Mouse (Mus musculus) embryonic facial prominence, embryonic 10.5 days (tissue): ENCODE results near the gene Cdkal1. TPM values are rescaled to one million over a fixed set of nuclear protein-coding genes. Genes with fewer than 3 reads are reported as not detected.

Source experiments
- DNase-seq: peaks from one replicate; pipeline ENCODE4 v3.0.0-alpha.2; 2017; ENCODE audit warnings: low spot score
- H3K27ac ChIP-seq: fragments of 300-500 bp; sonication (generic); replicated peaks from 2 replicates; pipeline ENCODE4 v1.5.1; 2016; ENCODE audit warnings: mild to moderate bottlenecking
- H3K27me3 ChIP-seq: fragments of 300-500 bp; sonication (generic); replicated peaks from 2 replicates; pipeline ENCODE4 v1.6.1; 2016; ENCODE audit warnings: low read depth, mild to moderate bottlenecking; ENCODE audit not compliant: poor library complexity, severe bottlenecking
- H3K36me3 ChIP-seq: fragments of 300-500 bp; sonication (generic); replicated peaks from 2 replicates; pipeline ENCODE4 v1.6.1; 2016; ENCODE audit warnings: mild to moderate bottlenecking, moderate library complexity
- H3K4me1 ChIP-seq: fragments of 300-500 bp; sonication (generic); 2 replicates; pipeline ENCODE4 v1.6.1; 2016
- H3K4me3 ChIP-seq: fragments of 300-500 bp; sonication (generic); 2 replicates; pipeline ENCODE4 v1.5.1; 2016; ENCODE audit warnings: mild to moderate bottlenecking, moderate library complexity
- H3K9me3 ChIP-seq: fragments of 300-500 bp; sonication (generic); 2 replicates; pipeline ENCODE4 v1.6.1; 2016; ENCODE audit warnings: mild to moderate bottlenecking
- WGBS: fragments of 180-500 bp; shearing (Covaris S2); methylation state at CpG from one replicate; pipeline ENCODE4 v1.1.7; 2016; 5-methylcytosine and 5-hydroxymethylcytosine counted together
- polyA plus RNA-seq: library from polyadenylated mRNA; unstranded; fragments of >200 nt; fragmentation: Nextera tagmentation; extraction: Ambion mirVana; gene quantifications from 2 replicates; pipeline ENCODE4 v1.2.1, GENCODE M21; 2016

Gene Cdkal1
- polyA plus RNA-seq, 1 experiment from 2014 or later = 35.2 TPM

DNA sequence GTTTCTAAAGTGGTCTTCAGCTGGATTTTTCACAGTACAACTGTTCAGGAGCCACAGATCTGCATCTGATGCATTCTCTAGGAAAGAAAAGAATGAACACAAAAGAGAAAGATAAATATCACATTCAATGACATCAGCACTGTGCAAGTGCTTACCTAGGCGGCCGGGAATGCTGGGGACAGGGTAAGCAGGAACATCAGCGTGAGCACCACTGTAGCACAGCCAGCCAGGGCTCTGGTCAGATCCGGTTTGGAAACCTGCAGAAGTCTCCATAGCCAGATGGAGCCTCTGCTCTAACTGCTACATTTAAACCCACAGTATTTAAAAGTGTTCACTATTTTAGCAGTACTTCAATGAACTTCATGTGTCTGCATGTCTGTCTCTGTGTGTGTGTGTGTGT is 78.2 kb downstream of the Cdkal1 start:
- H3K4me3 ChIP-seq = no peak overlapping the region
- DNase-seq = no peak
- H3K36me3 ChIP-seq = no peaks in the 10 kb centered on the region
- H3K4me1 ChIP-seq = peaks cover 61% of the 10 kb centered on the region
- H3K27me3 ChIP-seq = no peaks in the 10 kb centered on the region
- H3K27ac ChIP-seq = peak overlapping the region; percentile 24; the same call in 1 of the 2 replicates
- WGBS = 82% methylated on average over 4 of the region's 4 CpGs
- no peaks in the 10 kb centered on the region for H3K9me3 ChIP-seq

DNA sequence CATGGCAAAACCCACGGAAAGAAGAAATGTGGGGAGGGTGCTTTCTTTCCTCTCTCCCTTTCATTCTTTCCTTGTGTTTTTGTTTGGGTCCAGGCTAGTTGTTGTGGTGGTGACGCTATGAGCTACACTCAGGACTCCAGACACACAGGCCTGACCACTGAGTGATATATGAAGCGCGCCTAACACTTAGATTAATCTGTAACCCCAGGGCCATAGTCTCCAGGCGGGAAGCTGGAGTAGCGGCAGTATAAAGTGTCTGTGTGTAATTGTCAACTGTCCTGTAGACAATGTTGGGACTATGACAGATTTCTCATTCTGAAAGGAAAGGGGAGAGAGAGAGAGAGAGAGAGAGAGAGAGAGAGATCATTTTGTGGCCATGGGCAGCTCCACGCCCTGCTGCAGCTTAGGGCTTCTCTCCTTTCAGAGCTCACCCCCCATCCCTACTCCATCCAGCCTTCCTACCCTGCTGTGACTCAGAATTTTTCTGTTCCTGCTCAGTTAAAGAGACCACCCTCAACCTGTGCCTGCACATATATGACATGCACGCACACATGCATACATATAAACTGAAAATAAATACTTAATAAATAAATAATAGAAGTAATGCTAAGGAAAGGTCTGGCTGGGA is 79.8 kb downstream of the Cdkal1 start:
- H3K4me1 ChIP-seq = peaks cover 58% of the 10 kb centered on the region
- H3K27me3 ChIP-seq = no peaks in the 10 kb centered on the region
- H3K27ac ChIP-seq = peak overlapping the region; percentile 71
- no peaks in the 10 kb centered on the region for H3K36me3 ChIP-seq
- WGBS = 69% methylated on average over 8 of the region's 8 CpGs
- H3K4me3 ChIP-seq = no peak overlapping the region
- peak; percentile 16 for DNase-seq
- no peaks in the 10 kb centered on the region for H3K9me3 ChIP-seq

DNA sequence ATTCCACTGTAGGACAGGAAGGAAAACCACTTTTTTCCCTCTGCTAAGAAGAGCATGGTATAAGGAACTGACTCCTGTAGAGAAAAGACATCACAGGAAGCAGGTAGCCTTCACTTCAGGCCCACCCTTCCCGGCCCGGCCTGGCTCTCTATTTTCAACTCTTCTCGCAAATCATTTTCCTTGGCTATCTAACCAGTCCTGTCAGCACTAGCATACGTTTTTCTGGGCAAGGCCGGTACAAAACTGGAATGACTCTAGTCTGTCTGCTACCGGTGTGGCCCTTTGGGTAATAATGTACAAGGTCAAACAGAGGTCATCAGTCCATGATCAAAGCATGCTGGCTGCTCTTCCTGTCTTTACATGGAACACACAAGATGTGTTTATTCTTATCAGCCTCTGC is 81.9 kb downstream of the Cdkal1 start:
- WGBS = 48% methylated on average over 6 of the region's 6 CpGs
- Histone ChIP-seq H3K27me3 (no peaks in the 10 kb centered on the region), H3K27ac (peak overlapping the region; percentile 61), H3K4me1 (peaks cover 72% of the 10 kb centered on the region), H3K36me3 (no peaks in the 10 kb centered on the region), H3K9me3 (no peaks in the 10 kb centered on the region), H3K4me3 (no peak overlapping the region)
- DNase-seq = peak; percentile 58

DNA sequence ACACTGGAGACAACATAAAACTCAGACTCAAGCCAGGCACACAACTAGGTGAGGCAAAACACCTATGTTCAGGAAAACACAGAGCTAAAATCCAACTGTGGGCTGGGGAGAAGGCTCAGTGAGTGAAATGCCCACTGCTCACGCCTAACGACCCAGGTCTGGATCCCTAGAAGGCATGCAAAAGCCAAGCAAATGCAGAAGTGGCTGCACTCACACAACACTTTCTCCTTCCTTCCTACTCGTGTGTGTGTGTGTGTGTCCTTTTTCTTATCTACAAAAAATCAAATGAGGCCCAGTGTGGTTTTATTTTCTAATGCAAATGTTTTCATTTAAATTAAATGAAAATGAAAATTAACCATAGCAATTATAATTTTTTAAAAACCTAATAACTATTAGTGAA is 82.5 kb downstream of the Cdkal1 start:
- Histone ChIP-seq H3K9me3 (no peaks in the 10 kb centered on the region), H3K4me1 (peaks cover 78% of the 10 kb centered on the region), H3K4me3 (no peak overlapping the region), H3K27ac (peak overlapping the region; percentile 55; the same call in 1 of the 2 replicates), H3K36me3 (no peaks in the 10 kb centered on the region), H3K27me3 (no peaks in the 10 kb centered on the region)
- no peak for DNase-seq
- 57% methylated on average over 3 of the region's 3 CpGs for WGBS

DNA sequence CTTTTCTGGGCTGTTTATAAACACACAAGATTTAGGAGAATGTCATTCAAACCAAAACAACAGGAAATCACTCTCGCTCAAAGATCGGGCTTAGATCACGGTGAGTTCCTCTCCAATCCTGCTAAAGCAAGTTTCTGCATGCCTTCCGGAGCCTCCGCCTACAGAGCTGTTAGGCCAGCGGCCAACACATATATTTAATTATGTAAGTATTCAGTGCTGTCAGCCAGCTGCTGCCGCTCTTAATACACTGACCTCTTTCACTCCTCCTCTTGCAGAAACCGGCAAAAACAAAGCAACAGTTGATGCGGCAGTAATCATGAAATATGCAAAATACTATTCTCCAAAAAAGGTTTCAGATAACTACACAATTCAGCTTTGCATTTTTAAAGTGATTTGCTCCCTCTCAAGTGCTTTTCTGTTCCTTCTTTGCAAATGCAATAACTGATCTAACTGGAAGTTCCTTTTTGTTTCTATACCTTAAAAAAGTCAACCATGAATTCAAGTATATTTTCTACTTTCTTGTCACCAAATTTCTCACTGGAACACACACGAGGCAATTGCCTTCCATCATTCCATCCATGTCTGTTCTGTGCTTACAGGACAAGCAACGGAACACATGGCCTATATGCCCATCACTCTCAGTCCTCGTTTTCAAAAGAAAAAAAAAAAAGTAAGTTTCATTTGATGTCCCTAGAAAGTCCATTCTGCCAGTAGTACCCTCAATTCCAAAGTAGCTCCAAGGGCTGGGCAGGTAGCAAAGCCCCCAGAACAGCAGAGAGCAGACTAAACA is 85.6 kb downstream of the Cdkal1 start:
- Histone ChIP-seq H3K27ac (peak overlapping the region; percentile 67), H3K27me3 (no peaks in the 10 kb centered on the region), H3K4me1 (peaks cover 71% of the 10 kb centered on the region), H3K4me3 (no peak overlapping the region), H3K36me3 (no peaks in the 10 kb centered on the region), H3K9me3 (no peaks in the 10 kb centered on the region)
- peak; percentile 60 for DNase-seq
- WGBS = 32% methylated on average over 12 of the region's 12 CpGs

DNA sequence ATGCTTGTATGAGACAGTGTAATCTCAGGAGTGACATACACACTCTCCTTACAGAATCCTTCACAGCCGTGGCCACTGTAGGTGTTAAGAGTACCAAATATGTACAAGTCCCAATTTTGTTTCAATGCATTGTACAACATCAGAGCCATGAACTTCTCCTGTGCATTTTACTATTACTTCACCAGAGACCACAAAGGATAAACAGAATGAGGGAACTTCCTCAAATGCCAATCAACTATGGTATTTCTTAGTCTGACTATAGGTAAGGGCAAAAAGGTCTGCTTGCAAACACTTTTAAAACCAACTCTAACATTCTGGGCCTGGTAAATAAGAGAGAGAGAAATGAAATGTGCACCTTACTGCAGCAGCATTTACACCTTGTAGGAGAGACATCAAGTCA is 87.4 kb downstream of the Cdkal1 start:
- DNase-seq = no peak
- Histone ChIP-seq H3K4me1 (peaks cover 56% of the 10 kb centered on the region), H3K9me3 (no peaks in the 10 kb centered on the region), H3K27me3 (no peaks in the 10 kb centered on the region), H3K36me3 (no peaks in the 10 kb centered on the region), H3K27ac (no peak overlapping the region), H3K4me3 (no peak overlapping the region)
- WGBS = 77% methylated on average over 1 of the region's 1 CpGs

DNA sequence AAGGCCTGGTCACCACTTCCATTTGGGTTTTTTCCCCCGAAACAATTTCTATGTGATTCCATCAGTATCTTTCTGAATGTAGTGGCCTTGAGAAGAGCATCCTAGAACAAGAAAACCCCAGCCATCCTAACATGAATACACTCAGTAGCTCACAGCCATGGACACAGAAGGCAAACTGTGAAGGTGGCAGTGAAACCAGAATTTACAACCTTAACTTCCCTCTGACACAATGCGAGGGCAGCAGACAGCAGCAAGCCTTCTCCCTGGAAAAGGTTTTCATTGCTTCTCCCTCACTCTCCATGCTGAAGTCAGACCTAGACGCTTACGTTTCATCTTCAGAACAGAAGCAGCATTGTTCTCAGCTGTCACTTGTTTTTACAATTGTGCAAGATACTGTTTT is 87.9 kb downstream of the Cdkal1 start:
- no peak overlapping the region for H3K4me3 ChIP-seq
- 58% methylated on average over 4 of the region's 4 CpGs for WGBS
- no peak for DNase-seq
- H3K9me3 ChIP-seq = no peaks in the 10 kb centered on the region
- H3K4me1 ChIP-seq = peaks cover 51% of the 10 kb centered on the region
- H3K27ac ChIP-seq = peak overlapping the region; percentile 61
- no peaks in the 10 kb centered on the region for H3K27me3 ChIP-seq
- H3K36me3 ChIP-seq = no peaks in the 10 kb centered on the region

DNA sequence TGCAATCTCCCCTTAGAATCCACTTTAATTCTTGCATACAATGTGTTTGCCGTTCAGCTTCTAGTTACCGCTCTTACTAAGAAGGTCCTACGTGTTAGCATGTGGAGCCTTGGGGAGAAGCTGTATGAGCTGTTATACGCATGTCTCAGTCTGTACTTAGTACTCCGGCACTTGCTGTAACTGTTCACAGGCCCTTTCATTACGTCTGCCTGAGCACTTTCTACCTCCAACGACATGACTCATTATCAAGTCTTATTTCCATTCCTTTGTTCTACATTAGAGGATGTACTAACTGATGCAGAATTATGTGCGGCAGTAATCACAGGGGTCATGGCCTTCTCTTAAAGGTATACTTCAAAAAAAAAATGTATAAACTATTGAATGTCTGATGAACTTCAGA is 89.1 kb downstream of the Cdkal1 start:
- Histone ChIP-seq H3K9me3 (no peaks in the 10 kb centered on the region), H3K27ac (0 out of 2 replicates have a peak overlapping the region, but pooled peaks have one; percentile 35), H3K4me1 (peaks cover 46% of the 10 kb centered on the region), H3K27me3 (no peaks in the 10 kb centered on the region), H3K36me3 (no peaks in the 10 kb centered on the region), H3K4me3 (no peak overlapping the region)
- no peak for DNase-seq
- WGBS = 83% methylated on average over 8 of the region's 8 CpGs

DNA sequence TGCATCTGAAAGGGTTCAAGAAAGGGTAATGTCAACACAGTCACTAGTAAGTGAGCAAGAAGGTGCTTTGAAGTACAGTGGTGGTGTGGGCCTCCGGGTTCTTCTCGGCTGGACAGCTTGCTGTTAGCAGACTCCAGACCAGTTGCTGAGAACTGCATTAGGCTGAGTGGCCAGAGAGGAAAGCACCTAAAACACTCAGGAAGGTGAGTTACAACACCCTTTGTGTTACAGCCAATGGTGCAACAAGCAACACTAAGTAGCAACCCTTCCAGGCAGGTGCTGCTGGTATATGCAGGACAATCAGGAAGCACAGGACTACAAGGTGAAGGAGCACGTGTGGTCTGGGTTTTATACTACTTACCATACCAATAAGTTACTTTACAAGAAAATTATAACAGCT is 90.2 kb downstream of the Cdkal1 start:
- no peaks in the 10 kb centered on the region for H3K9me3 ChIP-seq
- H3K4me1 ChIP-seq = peaks cover 48% of the 10 kb centered on the region
- H3K36me3 ChIP-seq = no peaks in the 10 kb centered on the region
- DNase-seq = no peak
- H3K27ac ChIP-seq = no peak overlapping the region
- H3K27me3 ChIP-seq = no peaks in the 10 kb centered on the region
- 83% methylated on average over 3 of the region's 3 CpGs for WGBS
- H3K4me3 ChIP-seq = no peak overlapping the region

DNA sequence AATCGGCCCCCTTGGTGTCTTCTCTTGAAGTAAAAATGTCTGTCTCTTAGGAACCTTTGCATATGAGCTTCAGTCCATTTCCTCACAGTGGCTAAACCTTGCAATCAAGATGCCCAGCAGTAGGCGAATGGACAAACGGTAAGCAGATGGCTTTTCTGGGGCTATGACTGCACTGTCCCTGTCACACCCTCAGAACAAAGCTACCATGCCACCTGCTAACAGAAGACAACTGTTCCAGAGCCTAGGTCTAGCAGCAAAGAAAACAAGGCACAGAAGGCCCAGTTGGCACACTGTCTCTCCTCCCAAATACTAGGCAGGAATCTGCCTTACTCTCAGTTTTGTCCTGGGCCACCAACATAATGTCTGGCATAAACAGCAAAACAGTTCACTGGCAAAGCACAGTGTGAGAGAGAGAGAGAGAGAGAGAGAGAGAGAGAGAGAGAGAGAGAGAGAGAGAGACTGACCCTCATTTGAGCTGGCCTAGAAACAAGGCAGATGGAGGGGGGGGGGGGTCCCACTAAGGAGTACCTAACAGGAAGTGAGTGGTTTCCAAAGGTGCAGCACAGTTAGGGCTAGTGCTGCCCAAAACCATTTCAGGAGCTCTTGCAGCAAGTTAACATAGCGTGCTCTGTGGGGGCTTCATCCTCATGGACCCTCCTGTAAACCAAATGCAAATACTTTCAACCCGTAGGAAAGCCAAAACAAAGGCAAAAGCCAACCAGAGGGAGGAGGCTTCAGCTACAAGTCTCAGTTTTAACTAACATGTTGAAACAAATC is 95.6 kb downstream of the Cdkal1 start:
- Histone ChIP-seq H3K36me3 (no peaks in the 10 kb centered on the region), H3K27ac (peak overlapping the region; percentile 76), H3K9me3 (no peaks in the 10 kb centered on the region), H3K4me1 (peaks cover 30% of the 10 kb centered on the region), H3K4me3 (no peak overlapping the region), H3K27me3 (no peaks in the 10 kb centered on the region)
- 65% methylated on average over 5 of the region's 5 CpGs for WGBS
- no peak for DNase-seq

DNA sequence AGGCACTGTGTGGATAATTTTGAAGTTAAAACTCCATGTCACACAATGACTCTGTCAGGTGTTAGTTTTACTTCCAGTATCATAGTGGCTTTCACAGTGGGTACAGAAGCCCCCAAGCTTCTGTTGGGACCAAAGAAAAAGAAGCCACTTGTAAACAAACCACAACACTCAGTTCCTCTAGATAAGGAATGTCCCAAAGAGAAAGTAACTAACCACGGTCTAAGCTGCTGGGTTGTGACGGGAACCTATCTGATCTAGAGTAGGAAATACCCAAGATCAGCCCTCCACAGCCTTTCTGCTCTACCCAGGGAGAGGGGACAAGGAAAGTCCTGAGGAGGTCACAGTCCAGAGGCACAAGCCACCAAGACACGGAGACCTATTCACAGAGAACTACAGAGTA is 99.4 kb downstream of the Cdkal1 start:
- Histone ChIP-seq H3K27ac (no peak overlapping the region), H3K9me3 (no peaks in the 10 kb centered on the region), H3K27me3 (no peaks in the 10 kb centered on the region), H3K36me3 (no peaks in the 10 kb centered on the region), H3K4me3 (no peak overlapping the region), H3K4me1 (peaks cover 30% of the 10 kb centered on the region)
- 88% methylated on average over 3 of the region's 3 CpGs for WGBS
- DNase-seq = no peak

DNA sequence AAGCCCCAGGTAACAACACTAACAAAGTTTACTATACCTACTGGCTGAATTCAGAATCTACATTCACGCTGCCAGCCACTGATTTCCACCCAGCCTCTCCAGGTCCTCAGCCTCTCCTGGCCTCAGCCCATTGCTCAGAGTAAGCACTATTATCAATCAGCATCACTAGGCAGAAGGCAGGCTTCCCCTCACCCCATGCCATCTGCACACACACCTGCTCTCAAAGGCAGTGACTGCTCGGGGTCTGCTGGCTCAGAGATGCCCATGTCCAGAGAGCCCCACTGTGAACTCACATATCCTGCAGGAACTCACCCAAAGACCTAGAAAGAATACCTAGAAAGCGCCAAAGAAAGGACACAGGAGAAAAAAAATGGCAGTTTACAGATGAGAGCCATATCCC is 102.2 kb downstream of the Cdkal1 start:
- whole genome bisulfite sequencing = 92% methylated on average over 3 of the region's 3 CpGs
- H3K27ac ChIP-seq = no peak overlapping the region
- H3K9me3 ChIP-seq = no peaks in the 10 kb centered on the region
- H3K27me3 ChIP-seq = no peaks in the 10 kb centered on the region
- DNase-seq = no peak
- no peaks in the 10 kb centered on the region for H3K36me3 ChIP-seq
- H3K4me1 ChIP-seq = peaks cover 9% of the 10 kb centered on the region; the same call in 1 of the 2 replicates
- no peak overlapping the region for H3K4me3 ChIP-seq
